Mouse (Mus musculus): ENCODE measurements around the gene Greb1.

DNA sequence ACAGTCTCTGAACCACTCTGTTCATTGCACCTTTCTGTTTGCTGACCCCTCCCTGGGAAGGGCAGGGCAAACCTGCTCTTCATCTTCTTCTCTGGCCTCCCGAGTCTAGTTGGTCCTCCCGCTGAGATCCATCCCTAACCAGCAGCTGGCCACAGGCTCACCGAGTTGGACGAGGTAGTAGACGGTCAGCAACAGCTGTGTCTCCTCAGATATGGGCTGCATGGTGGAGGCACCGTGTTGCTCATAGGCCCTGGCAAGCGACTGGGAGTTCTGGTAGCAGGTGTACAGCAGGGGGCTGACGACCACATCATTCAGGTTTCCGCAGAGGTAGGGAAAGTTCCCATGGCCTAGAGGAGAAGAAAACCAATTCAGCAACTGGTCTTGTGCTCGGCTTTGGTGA, 86.1 kb downstream of the Greb1 start:
- TF ChIP-seq POLR2A (IDR thresholded peaks at IDR 0.05; ENCODE audit: low read depth, low read length) (no peak), CTCF (conservative IDR thresholded peaks at IDR 0.05; ENCODE audit: insufficient read depth, insufficient read length, low read depth, low read length) (no peak)

All from kidney, adult 2 months (tissue).